Mouse (Mus musculus) midbrain, embryonic 16.5 days (tissue): Measurements from ENCODE around the gene Ifitm6. TPM values are rescaled to one million over a fixed set of nuclear protein-coding genes. Genes with fewer than 3 reads are reported as not detected.
"Not testable (repeated sequence)": the region's sequence is repeated elsewhere in the genome, so short reads cannot be mapped to it uniquely, and the experiment has no call there.

Experiments used
- ATAC-seq: fragments of 200-750 bp; cut with Nextera tagmentation; 2 replicates; pipeline ENCODE4 v1.8.0; 2017; ENCODE audit warnings: moderate TSS enrichment
- H3K27ac ChIP-seq: fragments of 300-500 bp; sonication (generic); 2 replicates; pipeline ENCODE4 v1.5.1; 2014; ENCODE audit warnings: mild to moderate bottlenecking, low read length, mixed read lengths
- H3K27me3 ChIP-seq: fragments of 300-500 bp; sonication (generic); 2 replicates; pipeline ENCODE4 v1.6.1; 2014; ENCODE audit warnings: low read depth, low read length, mixed read lengths; ENCODE audit not compliant: control insufficient read depth, insufficient read depth
- H3K36me3 ChIP-seq: fragments of 300-500 bp; sonication (generic); 2 replicates; pipeline ENCODE4 v1.6.1; 2014; ENCODE audit warnings: mild to moderate bottlenecking, low read length, moderate library complexity, mixed read lengths; ENCODE audit not compliant: control insufficient read depth, insufficient read depth
- H3K4me1 ChIP-seq: fragments of 300-500 bp; sonication (generic); 2 replicates; pipeline ENCODE4 v1.6.1; 2014; ENCODE audit warnings: mild to moderate bottlenecking, low read length, mixed read lengths; ENCODE audit not compliant: control insufficient read depth, insufficient read depth
- H3K4me2 ChIP-seq: fragments of 300-500 bp; sonication (generic); 2 replicates; pipeline ENCODE4 v1.6.1; 2014; ENCODE audit warnings: mild to moderate bottlenecking, low read length, mixed read lengths
- H3K4me3 ChIP-seq: fragments of 300-500 bp; sonication (generic); 2 replicates; pipeline ENCODE4 v1.5.1; 2014; ENCODE audit warnings: low read depth, mild to moderate bottlenecking, low read length, moderate library complexity, mixed read lengths
- H3K9ac ChIP-seq: fragments of 300-500 bp; sonication (generic); 2 replicates; pipeline ENCODE4 v1.6.1; 2014; ENCODE audit warnings: low read depth, low read length, mixed read lengths
- H3K9me3 ChIP-seq: fragments of 300-500 bp; sonication (generic); replicated peaks from 2 replicates; pipeline ENCODE4 v1.6.1; 2014; ENCODE audit warnings: mild to moderate bottlenecking, low read length, mixed read lengths; ENCODE audit not compliant: control insufficient read depth, poor library complexity, severe bottlenecking
- WGBS: fragments of 180-500 bp; shearing (Covaris S2); extraction: QIAGEN DNeasy Blood & Tissue Kit; methylation state at CpG from one replicate; pipeline ENCODE4 v1.1.7; 2014; 5-methylcytosine and 5-hydroxymethylcytosine counted together
- polyA plus RNA-seq: library from polyadenylated mRNA; unstranded; fragments of >200 nt; fragmentation: Nextera tagmentation; extraction: Ambion mirVana; gene quantifications from 2 replicates; pipeline ENCODE4 v1.2.1, GENCODE M21; 2015

The Ifitm6 gene
- polyA plus RNA-seq, 1 experiment from 2014 or later = 0.69 TPM

GRCm38 (mm10) chr7:140987182-140988138, 30.3 kb downstream of the Ifitm6 start:
- H3K4me3 ChIP-seq = no peak overlapping the region
- no peak for ATAC-seq
- no peak overlapping the region for H3K9ac ChIP-seq
- H3K36me3 ChIP-seq = no peaks in the 10 kb centered on the region
- H3K27ac ChIP-seq = no peak overlapping the region
- H3K9me3 ChIP-seq = no peaks in the 10 kb centered on the region
- WGBS = 88% methylated on average over 17 of the region's 17 CpGs
- H3K4me2 ChIP-seq = no peak overlapping the region
- H3K27me3 ChIP-seq = no peaks in the 10 kb centered on the region
- H3K4me1 ChIP-seq = no peaks in the 10 kb centered on the region

GRCm38 (mm10) chr7:140982971-140983370, 34.8 kb downstream of the Ifitm6 start:
- H3K36me3 ChIP-seq = no peaks in the 10 kb centered on the region
- H3K27me3 ChIP-seq = no peaks in the 10 kb centered on the region
- no peaks in the 10 kb centered on the region for H3K4me1 ChIP-seq
- H3K4me3 ChIP-seq = no peak overlapping the region
- WGBS = 92% methylated on average over 7 of the region's 7 CpGs
- no peaks in the 10 kb centered on the region for H3K9me3 ChIP-seq
- ATAC-seq = no peak
- no peak overlapping the region for H3K4me2 ChIP-seq
- no peak overlapping the region for H3K27ac ChIP-seq
- no peak overlapping the region for H3K9ac ChIP-seq

GRCm38 (mm10) chr7:140981704-140982103, 36.0 kb downstream of the Ifitm6 start:
- Histone ChIP-seq H3K9ac (no peak overlapping the region), H3K36me3 (no peaks in the 10 kb centered on the region), H3K4me2 (no peak overlapping the region), H3K9me3 (no peaks in the 10 kb centered on the region), H3K27ac (no peak overlapping the region), H3K4me1 (no peaks in the 10 kb centered on the region), H3K27me3 (no peaks in the 10 kb centered on the region), H3K4me3 (no peak overlapping the region)
- ATAC-seq = no peak
- WGBS = 95% methylated on average over 8 of the region's 8 CpGs

GRCm38 (mm10) chr7:140976720-140977119, 41.0 kb downstream of the Ifitm6 start:
- H3K36me3 ChIP-seq, H3K4me1 ChIP-seq, H3K4me3 ChIP-seq, H3K27ac ChIP-seq, H3K9me3 ChIP-seq, H3K9ac ChIP-seq, H3K27me3 ChIP-seq, ATAC-seq, H3K4me2 ChIP-seq: not testable (repeated sequence)
- WGBS = 90% methylated on average over 9 of the region's 9 CpGs

GRCm38 (mm10) chr7:140975465-140975864, 42.3 kb downstream of the Ifitm6 start:
- Histone ChIP-seq H3K4me3 (no peak overlapping the region), H3K27ac (no peak overlapping the region), H3K4me2 (no peak overlapping the region), H3K36me3 (no peaks in the 10 kb centered on the region), H3K4me1 (no peaks in the 10 kb centered on the region), H3K9me3 (no peaks in the 10 kb centered on the region), H3K27me3 (no peaks in the 10 kb centered on the region; the same call in 1 of the 2 replicates), H3K9ac (no peak overlapping the region)
- 12% methylated on average over 3 of the region's 3 CpGs for WGBS
- no peak for ATAC-seq

- Histone ChIP-seq H3K4me3 (no peak overlapping the region), H3K9me3 (no peaks in the 10 kb centered on the region), H3K9ac (no peak overlapping the region), H3K4me1 (no peaks in the 10 kb centered on the region), H3K4me2 (no peak overlapping the region), H3K36me3 (no peaks in the 10 kb centered on the region), H3K27ac (no peak overlapping the region), H3K27me3 (no peaks in the 10 kb centered on the region; the same call in 1 of the 2 replicates)
- WGBS = 8% methylated on average over 9 of the region's 9 CpGs
- no peak for ATAC-seq
Observed at GRCm38 (mm10) chr7:140974940-140975339, 42.8 kb downstream of the Ifitm6 start.

GRCm38 (mm10) chr7:140973396-140974165, 44.1 kb downstream of the Ifitm6 start:
- H3K4me1 ChIP-seq = no peaks in the 10 kb centered on the region
- H3K4me3 ChIP-seq = no peak overlapping the region
- H3K27ac ChIP-seq = no peak overlapping the region
- ATAC-seq = no peak
- no peaks in the 10 kb centered on the region; the same call in 1 of the 2 replicates for H3K27me3 ChIP-seq
- no peaks in the 10 kb centered on the region for H3K9me3 ChIP-seq
- no peaks in the 10 kb centered on the region for H3K36me3 ChIP-seq
- H3K9ac ChIP-seq = no peak overlapping the region
- 25% methylated on average over 14 of the region's 14 CpGs for WGBS
- no peak overlapping the region for H3K4me2 ChIP-seq

- H3K27ac ChIP-seq = no peak overlapping the region
- H3K27me3 ChIP-seq = no peaks in the 10 kb centered on the region; the same call in 1 of the 2 replicates
- no peaks in the 10 kb centered on the region for H3K9me3 ChIP-seq
- H3K9ac ChIP-seq = no peak overlapping the region
- H3K4me3 ChIP-seq = no peak overlapping the region
- H3K4me1 ChIP-seq = no peaks in the 10 kb centered on the region
- ATAC-seq = no peak
- 83% methylated on average over 8 of the region's 8 CpGs for WGBS
- no peaks in the 10 kb centered on the region for H3K36me3 ChIP-seq
- H3K4me2 ChIP-seq = no peak overlapping the region
Observed at GRCm38 (mm10) chr7:140971479-140972171, 46.1 kb downstream of the Ifitm6 start.
